Mouse (Mus musculus) ES-Bruce4 (cell line): Measurements from ENCODE around the gene Traf7.
A peak's percentile ranks its signal among the peaks of the same experiment; 100 is the strongest.

Source experiments
- CTCF ChIP-seq: IDR thresholded peaks from one replicate; pipeline ENCODE4 v1.8.1; 2011; ENCODE audit warnings: low read depth, low read length
- EP300 ChIP-seq: IDR thresholded peaks from 2 replicates; pipeline ENCODE4 v1.6.1; 2011; ENCODE audit warnings: low read depth, low read length; ENCODE audit not compliant: insufficient read depth
- POLR2A ChIP-seq: IDR thresholded peaks from one replicate; pipeline ENCODE4 v1.8.1; 2011; ENCODE audit warnings: low read length; ENCODE audit not compliant: insufficient read depth

- TF ChIP-seq CTCF (peak; percentile 10), POLR2A (no peak), EP300 (no peak)
Measured at GRCm38 (mm10) chr17:24530361-24531050, 2.8 kb upstream of the Traf7 start.
